Mouse (Mus musculus): Measurements from ENCODE around the gene Nr4a1.

- no peak for TF ChIP-seq CTCF (IDR thresholded peaks at IDR 0.05; ENCODE audit: low read depth, low read length)
- TF ChIP-seq POLR2A (IDR thresholded peaks at IDR 0.05; ENCODE audit: insufficient read depth, low read length) = no peak
- 0 out of 2 replicates have a peak, but pooled peaks have one; percentile 8 for TF ChIP-seq EP300 (IDR thresholded peaks at IDR 0.05; ENCODE audit: insufficient read depth, low read depth, low read length)
These were observed 20.3 kb downstream of the Nr4a1 start for GRCm38 (mm10) chr15:101274380-101274779.

All from ES-Bruce4 (cell line).